Mouse (Mus musculus) neural tube, embryonic 14.5 days (tissue): ENCODE data around the gene Lamb3. TPM values are rescaled to one million over a fixed set of nuclear protein-coding genes. Genes with fewer than 3 reads are reported as not detected.

ENCODE experiments used
- ATAC-seq: fragments of 200-750 bp; cut with Nextera tagmentation; 2 replicates; pipeline ENCODE4 v1.8.0; 2017; ENCODE audit warnings: low read depth, mild to moderate bottlenecking, moderate TSS enrichment, moderate library complexity
- H3K27ac ChIP-seq: fragments of 300-500 bp; sonication (generic); 2 replicates; pipeline ENCODE4 v1.5.1; 2014; ENCODE audit warnings: low read depth, mild to moderate bottlenecking, control low read depth, low read length, moderate library complexity, mixed read lengths
- H3K27me3 ChIP-seq: fragments of 300-500 bp; sonication (generic); 2 replicates; pipeline ENCODE4 v1.6.1; 2014; ENCODE audit warnings: low read length; ENCODE audit not compliant: control insufficient read depth, insufficient read depth
- H3K36me3 ChIP-seq: fragments of 300-500 bp; sonication (generic); 2 replicates; pipeline ENCODE4 v1.6.1; 2014; ENCODE audit warnings: low read length, mixed read lengths; ENCODE audit not compliant: control insufficient read depth, insufficient read depth
- H3K4me1 ChIP-seq: fragments of 300-500 bp; sonication (generic); 2 replicates; pipeline ENCODE4 v1.6.1; 2014; ENCODE audit warnings: low read length; ENCODE audit not compliant: control insufficient read depth, insufficient read depth
- H3K4me2 ChIP-seq: fragments of 300-500 bp; sonication (generic); 2 replicates; pipeline ENCODE4 v1.6.1; 2014; ENCODE audit warnings: mild to moderate bottlenecking, low read depth, low read length, control low read depth
- H3K4me3 ChIP-seq: fragments of 300-500 bp; sonication (generic); 2 replicates; pipeline ENCODE4 v1.5.1; 2014; ENCODE audit warnings: low read depth, low read length, control low read depth, mixed read lengths
- H3K9ac ChIP-seq: fragments of 300-500 bp; sonication (generic); replicated peaks from 2 replicates; pipeline ENCODE4 v1.6.1; 2014; ENCODE audit warnings: low read depth, mild to moderate bottlenecking, control low read depth, low read length, mixed read lengths
- H3K9me3 ChIP-seq: fragments of 300-500 bp; sonication (generic); 2 replicates; pipeline ENCODE4 v1.6.1; 2016; ENCODE audit warnings: low read length; ENCODE audit not compliant: control insufficient read depth
- WGBS: fragments of 180-500 bp; shearing (Covaris S2); extraction: QIAGEN DNeasy Blood & Tissue Kit; methylation state at CpG from one replicate; pipeline ENCODE4 v1.1.7; 2014; 5-methylcytosine and 5-hydroxymethylcytosine counted together
- polyA plus RNA-seq: library from polyadenylated mRNA; unstranded; fragments of >200 nt; fragmentation: Nextera tagmentation; extraction: Ambion mirVana; gene quantifications from 2 replicates; pipeline ENCODE4 v1.2.1, GENCODE M21; 2014

Lamb3 gene
- polyA plus RNA-seq, 1 experiment from 2014 or later: 0.23 TPM

- ATAC-seq: no peak
- no peaks in the 10 kb centered on the region for H3K9me3 ChIP-seq
- no peak overlapping the region for H3K4me3 ChIP-seq
- H3K9ac ChIP-seq: no peak overlapping the region
- WGBS: 87% methylated on average over 2 of the region's 2 CpGs
- H3K4me2 ChIP-seq: no peak overlapping the region
- no peaks in the 10 kb centered on the region for H3K36me3 ChIP-seq
- no peaks in the 10 kb centered on the region for H3K4me1 ChIP-seq
- no peak overlapping the region for H3K27ac ChIP-seq
- H3K27me3 ChIP-seq: no peaks in the 10 kb centered on the region
These were observed 25.2 kb downstream of the Lamb3 start for GRCm38 (mm10) chr1:193232732-193233131.

GRCm38 (mm10) chr1:193234130-193234645, 26.7 kb downstream of the Lamb3 start:
- 92% methylated on average over 2 of the region's 2 CpGs for WGBS
- no peak overlapping the region for H3K4me3 ChIP-seq
- no peak overlapping the region for H3K9ac ChIP-seq
- no peaks in the 10 kb centered on the region for H3K36me3 ChIP-seq
- H3K4me1 ChIP-seq: no peaks in the 10 kb centered on the region
- H3K9me3 ChIP-seq: no peaks in the 10 kb centered on the region
- no peak overlapping the region for H3K27ac ChIP-seq
- no peak overlapping the region for H3K4me2 ChIP-seq
- H3K27me3 ChIP-seq: no peaks in the 10 kb centered on the region
- no peak for ATAC-seq

GRCm38 (mm10) chr1:193234930-193235329, 27.4 kb downstream of the Lamb3 start:
- Histone ChIP-seq H3K9me3 (no peaks in the 10 kb centered on the region), H3K4me2 (no peak overlapping the region), H3K27me3 (no peaks in the 10 kb centered on the region), H3K4me3 (no peak overlapping the region), H3K9ac (no peak overlapping the region), H3K27ac (no peak overlapping the region), H3K36me3 (no peaks in the 10 kb centered on the region), H3K4me1 (no peaks in the 10 kb centered on the region)
- 88% methylated on average over 7 of the region's 7 CpGs for WGBS
- no peak for ATAC-seq

- 40% methylated on average over 4 of the region's 4 CpGs for WGBS
- Histone ChIP-seq H3K9me3 (no peaks in the 10 kb centered on the region), H3K27ac (no peak overlapping the region), H3K9ac (no peak overlapping the region), H3K27me3 (no peaks in the 10 kb centered on the region), H3K4me1 (no peaks in the 10 kb centered on the region), H3K4me3 (no peak overlapping the region), H3K36me3 (no peaks in the 10 kb centered on the region), H3K4me2 (no peak overlapping the region)
- ATAC-seq: no peak
These were observed 30.9 kb downstream of the Lamb3 start for GRCm38 (mm10) chr1:193238426-193238825.

- no peak overlapping the region for H3K9ac ChIP-seq
- WGBS: 89% methylated on average over 4 of the region's 4 CpGs
- H3K27ac ChIP-seq: no peak overlapping the region
- H3K4me2 ChIP-seq: no peak overlapping the region
- H3K4me1 ChIP-seq: no peaks in the 10 kb centered on the region
- H3K27me3 ChIP-seq: no peaks in the 10 kb centered on the region
- no peaks in the 10 kb centered on the region for H3K9me3 ChIP-seq
- no peak overlapping the region for H3K4me3 ChIP-seq
- ATAC-seq: no peak
- no peaks in the 10 kb centered on the region for H3K36me3 ChIP-seq
These were observed 33.9 kb downstream of the Lamb3 start for GRCm38 (mm10) chr1:193241436-193241835.

GRCm38 (mm10) chr1:193242238-193242637, 34.7 kb downstream of the Lamb3 start:
- no peak for ATAC-seq
- Histone ChIP-seq H3K4me1 (no peaks in the 10 kb centered on the region), H3K27ac (no peak overlapping the region), H3K27me3 (no peaks in the 10 kb centered on the region), H3K4me2 (no peak overlapping the region), H3K9me3 (no peaks in the 10 kb centered on the region), H3K36me3 (no peaks in the 10 kb centered on the region), H3K9ac (no peak overlapping the region), H3K4me3 (no peak overlapping the region)
- 78% methylated on average over 8 of the region's 8 CpGs for WGBS

- WGBS: 52% methylated on average over 4 of the region's 4 CpGs
These were observed 35.4 kb downstream of the Lamb3 start for GRCm38 (mm10) chr1:193242863-193243262.

GRCm38 (mm10) chr1:193243571-193244193, 36.2 kb downstream of the Lamb3 start:
- Histone ChIP-seq H3K27me3 (no peaks in the 10 kb centered on the region), H3K4me1 (no peaks in the 10 kb centered on the region), H3K9ac (no peak overlapping the region), H3K4me3 (no peak overlapping the region), H3K36me3 (no peaks in the 10 kb centered on the region), H3K4me2 (no peak overlapping the region), H3K27ac (no peak overlapping the region), H3K9me3 (no peaks in the 10 kb centered on the region)
- no peak for ATAC-seq
- 62% methylated on average over 10 of the region's 10 CpGs for WGBS

More at GRCm38 (mm10) chr1:193242863-193243262, 35.4 kb downstream of the Lamb3 start:
- H3K4me3 ChIP-seq: no peak overlapping the region
- H3K27ac ChIP-seq: no peak overlapping the region
- no peaks in the 10 kb centered on the region for H3K9me3 ChIP-seq
- H3K4me2 ChIP-seq: no peak overlapping the region
- no peak for ATAC-seq
- no peaks in the 10 kb centered on the region for H3K36me3 ChIP-seq
- H3K9ac ChIP-seq: no peak overlapping the region
- no peaks in the 10 kb centered on the region for H3K27me3 ChIP-seq
- no peaks in the 10 kb centered on the region for H3K4me1 ChIP-seq

- no peak overlapping the region for H3K9ac ChIP-seq
- no peak overlapping the region for H3K4me2 ChIP-seq
- H3K4me3 ChIP-seq: no peak overlapping the region
- H3K27me3 ChIP-seq: no peaks in the 10 kb centered on the region
- H3K27ac ChIP-seq: no peak overlapping the region
- no peaks in the 10 kb centered on the region for H3K4me1 ChIP-seq
- no peak for ATAC-seq
- H3K9me3 ChIP-seq: no peaks in the 10 kb centered on the region
- 87% methylated on average over 6 of the region's 6 CpGs for WGBS
- H3K36me3 ChIP-seq: no peaks in the 10 kb centered on the region
These were observed 36.7 kb downstream of the Lamb3 start for GRCm38 (mm10) chr1:193244235-193244634.
